In the genomic region with DNA sequence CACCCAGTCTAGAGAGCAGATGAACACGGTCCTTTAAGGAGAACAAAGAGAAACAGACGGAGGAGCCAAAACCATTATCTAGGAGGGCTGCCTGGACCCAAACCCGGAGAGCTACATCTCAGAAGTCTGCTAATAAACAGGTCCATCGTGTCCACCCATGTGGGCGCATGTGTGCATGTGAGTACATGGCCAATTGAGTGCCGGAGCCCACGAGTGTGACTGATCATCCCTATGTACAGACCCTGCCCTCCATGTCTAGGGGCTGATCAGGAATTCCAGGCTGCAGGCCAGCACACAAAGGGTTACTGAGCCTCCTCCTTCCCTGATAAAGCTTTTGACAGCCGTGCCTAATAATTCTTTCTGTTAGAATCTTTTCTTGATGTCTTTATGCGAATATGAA, we compare ENCODE assay signal across 16 mouse cellular contexts.
DNase-seq lines count a peak whose midpoint lies in the region; ATAC-seq lines count a peak whose summit lies in the region.
"Had no signal": no experiment of that assay in that cellular context is flagged by ENCODE, and none has a peak within 500 bp of the region (broad histone marks: within the 10 kb centered on the region; RNA-seq: fewer than 3 reads in every experiment).

No protein-coding gene starts in this region.

- DNase-seq in kidney, adult 9 months, result no peak
- DNase-seq in heart, postnatal 4 days, result no peak
- no peak for DNase-seq in heart, postnatal 25 days (ENCODE audit: low spot score)
- DNase-seq: adrenal gland, adult 2 months; B cell, adult 2 months; cerebellum, adult 2 months; embryo, embryonic 11 days; heart, adult 2 months; kidney, postnatal 4 days; lung, adult 2 months; right cerebral cortex, adult 18-20 months had no signal

- H3K4me3 ChIP-seq in kidney, embryonic 15.5 days (replicated peaks), result no peak overlapping the region
- no peak overlapping the region for H3K4me3 ChIP-seq in neural tube, embryonic 13.5 days
- H3K4me3 ChIP-seq in neural tube, embryonic 15.5 days (replicated peaks), result no peak overlapping the region
- no peak overlapping the region for H3K4me3 ChIP-seq in hindbrain, embryonic 12.5 days
- H3K4me3 ChIP-seq in midbrain, embryonic 16.5 days (ENCODE audit: low read depth, low read length), result no peak overlapping the region
- H3K4me3 ChIP-seq: heart, adult 2 months had no signal

- H3K27ac ChIP-seq in kidney, embryonic 15.5 days, result peak overlapping the region; percentile 75; the same call in 1 of the 2 replicates
- peak overlapping the region; percentile 79 for H3K27ac ChIP-seq in neural tube, embryonic 13.5 days (replicated peaks)
- H3K27ac ChIP-seq in neural tube, embryonic 15.5 days (replicated peaks), result no peak overlapping the region
- peak overlapping the region; percentile 74; the same call in 1 of the 2 replicates for H3K27ac ChIP-seq in hindbrain, embryonic 12.5 days
- H3K27ac ChIP-seq in midbrain, embryonic 16.5 days (ENCODE audit: low read length), result peak overlapping the region; percentile 51

- peaks cover 74% of the 10 kb centered on the region for H3K4me1 ChIP-seq in kidney, embryonic 15.5 days
- H3K4me1 ChIP-seq in neural tube, embryonic 13.5 days (replicated peaks), result peaks cover 84% of the 10 kb centered on the region
- peaks cover 67% of the 10 kb centered on the region for H3K4me1 ChIP-seq in neural tube, embryonic 15.5 days
- peaks cover 82% of the 10 kb centered on the region for H3K4me1 ChIP-seq in hindbrain, embryonic 12.5 days
- H3K4me1 ChIP-seq in midbrain, embryonic 16.5 days (ENCODE audit: control insufficient read depth, insufficient read depth, low read length), result peaks cover 23% of the 10 kb centered on the region

- no peaks in the 10 kb centered on the region for H3K36me3 ChIP-seq in kidney, embryonic 15.5 days
- H3K36me3 ChIP-seq in neural tube, embryonic 13.5 days, result no peaks in the 10 kb centered on the region
- H3K36me3 ChIP-seq in neural tube, embryonic 15.5 days, result no peaks in the 10 kb centered on the region
- no peaks in the 10 kb centered on the region for H3K36me3 ChIP-seq in hindbrain, embryonic 12.5 days
- no peaks in the 10 kb centered on the region for H3K36me3 ChIP-seq in midbrain, embryonic 16.5 days (ENCODE audit: control insufficient read depth, insufficient read depth, low read length)

- intact Hi-C loops in heart, postnatal 25 days (cut with DNase I), result no loop called here

- H3K9me3 ChIP-seq in kidney, embryonic 15.5 days (replicated peaks), result no peaks in the 10 kb centered on the region
- no peaks in the 10 kb centered on the region for H3K9me3 ChIP-seq in neural tube, embryonic 13.5 days
- no peaks in the 10 kb centered on the region for H3K9me3 ChIP-seq in neural tube, embryonic 15.5 days (replicated peaks)
- no peaks in the 10 kb centered on the region for H3K9me3 ChIP-seq in hindbrain, embryonic 12.5 days (replicated peaks)
- H3K9me3 ChIP-seq in midbrain, embryonic 16.5 days (replicated peaks; ENCODE audit: control insufficient read depth, low read length, poor library complexity, severe bottlenecking), result no peaks in the 10 kb centered on the region

- no peak for ATAC-seq in kidney, embryonic 15.5 days (replicated peaks; ENCODE audit: low FRiP score)
- ATAC-seq in neural tube, embryonic 13.5 days (ENCODE audit: low read depth), result no peak
- no peak for ATAC-seq in neural tube, embryonic 15.5 days (ENCODE audit: low FRiP score)
- no peak for ATAC-seq in hindbrain, embryonic 12.5 days (ENCODE audit: low FRiP score)
- ATAC-seq in midbrain, embryonic 16.5 days, result no peak

- peaks cover 80% of the 10 kb centered on the region for H3K27me3 ChIP-seq in kidney, embryonic 15.5 days
- H3K27me3 ChIP-seq in neural tube, embryonic 13.5 days, result peaks cover 82% of the 10 kb centered on the region
- peaks cover 76% of the 10 kb centered on the region for H3K27me3 ChIP-seq in neural tube, embryonic 15.5 days (replicated peaks)
- H3K27me3 ChIP-seq in hindbrain, embryonic 12.5 days, result peaks cover 75% of the 10 kb centered on the region
- peaks cover 17% of the 10 kb centered on the region for H3K27me3 ChIP-seq in midbrain, embryonic 16.5 days (ENCODE audit: control insufficient read depth, insufficient read depth, low read depth, low read length)

- no peak overlapping the region for H3K9ac ChIP-seq in kidney, embryonic 15.5 days
- H3K9ac ChIP-seq in neural tube, embryonic 13.5 days, result 0 out of 2 replicates have a peak overlapping the region, but pooled peaks have one; percentile 53
- no peak overlapping the region for H3K9ac ChIP-seq in neural tube, embryonic 15.5 days (replicated peaks)
- H3K9ac ChIP-seq in hindbrain, embryonic 12.5 days, result no peak overlapping the region
- no peak overlapping the region; the same call in 1 of the 2 replicates for H3K9ac ChIP-seq in midbrain, embryonic 16.5 days (ENCODE audit: low read depth, low read length)

- 74% methylated on average over 9 of the region's 9 CpGs for WGBS in kidney, embryonic 15.5 days
- WGBS in neural tube, embryonic 13.5 days, result 40% methylated on average over 9 of the region's 9 CpGs
- 48% methylated on average over 9 of the region's 9 CpGs for WGBS in neural tube, embryonic 15.5 days
- 43% methylated on average over 9 of the region's 9 CpGs for WGBS in hindbrain, embryonic 12.5 days
- 51% methylated on average over 9 of the region's 9 CpGs for WGBS in midbrain, embryonic 16.5 days

- no peak overlapping the region for H3K4me2 ChIP-seq in kidney, embryonic 15.5 days
- H3K4me2 ChIP-seq in neural tube, embryonic 13.5 days, result peak overlapping the region; percentile 33; the same call in 1 of the 2 replicates
- H3K4me2 ChIP-seq in neural tube, embryonic 15.5 days, result no peak overlapping the region
- H3K4me2 ChIP-seq in hindbrain, embryonic 12.5 days (replicated peaks), result 0 out of 2 replicates have a peak overlapping the region, but pooled peaks have one; percentile 2
- H3K4me2 ChIP-seq in midbrain, embryonic 16.5 days (ENCODE audit: low read length), result no peak overlapping the region

Comparison
In these comparisons a context has a peak if more than half of its experiments do, and no peak if none do; other contexts are left out.
1. H3K4me2 ChIP-seq: peak in neural tube, embryonic 13.5 days (single experiment) and hindbrain, embryonic 12.5 days (single experiment); none in kidney, embryonic 15.5 days (single experiment), neural tube, embryonic 15.5 days (single experiment) and midbrain, embryonic 16.5 days (single experiment).